Mouse (Mus musculus) c-Kit-positive CD71-negative TER-119-negative erythroid progenitor cells, embryonic 14.5 days (primary cell): Measurements from ENCODE around the gene Nanos3.

ENCODE experiments used
- DNase-seq: peaks from one replicate; pipeline ENCODE4 v3.0.0-alpha.2; 2013; ENCODE audit warnings: low read depth

Nanos3 gene

DNA sequence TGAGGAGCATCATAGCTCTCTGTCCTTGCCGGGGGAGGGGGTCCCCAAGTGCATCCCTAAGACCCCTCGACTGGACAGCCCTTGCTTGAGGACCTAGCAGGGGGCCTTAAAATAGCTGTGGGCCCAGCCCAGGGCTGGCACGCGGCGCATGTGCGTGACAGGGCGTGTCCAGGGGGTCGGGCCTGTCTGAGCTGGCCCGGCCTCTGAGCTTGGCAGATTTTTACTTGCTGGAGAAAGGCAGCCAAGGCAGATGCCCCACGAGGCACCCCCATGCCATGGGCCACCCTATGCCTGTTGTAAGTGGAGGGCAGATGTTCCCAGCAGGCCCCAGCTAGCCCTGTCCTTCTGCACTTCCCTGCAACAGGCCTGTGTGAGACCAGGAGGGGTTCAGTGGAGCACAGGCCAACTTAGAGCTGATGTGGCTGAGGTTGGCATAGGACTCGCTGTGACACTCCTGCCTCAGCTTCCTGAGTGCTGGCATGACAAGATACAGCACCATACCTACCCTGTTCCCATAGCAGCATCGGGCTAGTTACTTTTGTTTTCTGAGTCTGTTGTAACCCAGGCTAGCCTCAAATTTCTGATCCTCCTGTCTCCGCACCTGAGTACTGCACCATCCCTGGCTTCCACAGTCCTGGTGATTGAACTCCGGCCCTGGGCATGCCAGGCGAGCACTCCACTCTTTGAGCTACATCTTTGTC lies 16.7 kb upstream of the Nanos3 start:
- no peak for DNase-seq

DNA sequence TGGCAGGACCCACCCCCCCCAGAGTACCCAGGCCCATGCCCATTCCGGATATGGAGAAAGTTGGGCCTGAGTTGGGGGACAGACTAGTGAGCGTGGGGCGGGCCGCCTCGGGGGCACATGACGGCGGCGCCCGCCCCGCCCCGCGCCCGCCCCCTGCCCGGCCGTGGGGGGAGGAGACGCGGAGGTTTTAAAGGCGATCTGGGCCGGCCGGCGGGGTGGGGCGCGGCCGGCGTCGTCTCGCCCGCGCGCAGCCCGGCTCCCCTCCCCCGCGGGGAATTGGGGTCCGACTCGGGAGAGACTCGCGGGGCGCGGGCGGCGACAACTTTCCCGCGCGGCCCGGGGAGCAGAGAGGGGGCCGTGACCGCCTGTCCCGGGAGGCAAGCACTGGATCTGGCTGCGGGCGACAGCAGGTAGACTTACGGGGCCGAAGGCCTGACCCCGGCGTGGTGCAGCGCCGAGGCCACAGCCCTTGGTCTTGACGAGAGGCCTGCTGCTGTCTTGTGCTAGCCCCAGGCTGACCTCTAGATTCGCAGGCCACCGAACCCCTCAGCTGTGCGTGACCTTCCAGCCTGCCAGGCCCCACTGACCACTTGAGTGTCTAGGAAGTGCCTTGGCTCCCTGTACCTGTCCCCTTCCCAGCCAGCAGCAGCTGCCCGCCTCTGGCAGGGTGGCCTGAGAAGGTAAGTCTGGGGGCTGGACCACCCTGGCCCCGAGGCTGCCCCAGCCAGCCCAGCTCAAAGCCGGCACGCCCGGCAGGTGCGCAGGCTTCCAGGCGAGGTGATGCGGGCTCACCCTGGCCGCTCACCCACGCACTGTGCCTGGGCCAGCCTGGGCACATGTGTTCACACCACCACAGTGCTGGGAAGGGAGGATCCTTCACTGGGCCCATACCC lies 15.9 kb upstream of the Nanos3 start:
- DNase-seq, result no peak

DNA sequence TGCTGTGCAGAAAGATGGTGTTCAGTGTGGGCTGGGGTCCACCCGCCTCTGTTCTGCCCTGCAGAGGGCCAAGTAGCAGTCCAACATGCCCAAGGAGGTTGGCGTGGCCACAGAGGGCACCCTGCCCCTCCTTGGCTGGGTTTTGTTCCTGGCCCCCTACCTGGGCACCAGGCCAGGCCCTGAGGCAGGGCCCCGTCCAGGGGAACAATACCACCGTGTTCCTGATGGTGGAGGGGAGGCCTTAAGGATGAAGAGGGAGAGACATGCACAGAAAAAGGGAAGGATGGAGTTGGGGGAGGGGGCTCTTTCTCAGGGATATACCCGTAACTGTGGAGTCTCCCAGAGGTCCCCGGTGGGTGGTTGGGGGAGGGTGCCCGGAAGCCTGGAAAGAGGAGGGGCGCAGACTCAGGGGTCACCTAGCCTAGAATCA lies 15.1 kb upstream of the Nanos3 start:
- no peak for DNase-seq

DNA sequence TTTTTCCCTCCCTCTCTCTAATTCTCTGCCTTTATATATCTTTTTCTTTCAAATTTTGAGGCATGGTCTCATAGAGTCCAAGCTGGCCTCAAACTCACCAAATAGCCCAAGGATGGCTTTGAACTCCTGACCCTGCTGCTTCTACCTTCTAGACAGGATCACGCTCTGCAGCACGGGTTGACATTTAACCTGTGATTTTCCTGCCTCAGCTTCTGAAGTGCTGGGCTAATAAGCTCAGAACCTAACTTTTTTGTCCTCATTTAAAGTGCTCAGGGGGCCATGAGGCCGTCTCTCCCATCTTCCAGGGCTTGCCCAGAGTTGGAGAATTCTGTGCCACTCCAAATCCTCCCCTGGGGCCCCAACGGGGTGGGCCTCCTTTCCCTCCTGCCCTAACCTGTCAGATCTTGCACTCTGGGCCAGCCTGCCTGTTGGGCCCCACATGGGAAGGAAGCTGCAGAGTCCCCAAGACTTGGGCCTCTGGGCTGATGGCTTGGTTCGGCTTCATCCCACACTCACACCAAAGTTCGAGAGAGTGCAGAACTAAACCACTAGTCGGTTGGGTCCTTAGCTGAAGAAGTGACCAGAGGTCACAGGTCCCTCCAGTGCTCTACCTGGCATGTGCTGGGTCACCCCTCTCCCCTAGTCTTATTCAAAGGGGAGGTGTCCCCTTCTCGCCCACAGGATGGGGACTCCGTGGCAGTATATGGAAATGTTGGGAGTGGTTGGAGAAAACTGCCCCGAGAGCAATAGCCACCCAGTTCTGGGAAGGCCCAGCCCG lies 14.5 kb upstream of the Nanos3 start:
- DNase-seq, result no peak

DNA sequence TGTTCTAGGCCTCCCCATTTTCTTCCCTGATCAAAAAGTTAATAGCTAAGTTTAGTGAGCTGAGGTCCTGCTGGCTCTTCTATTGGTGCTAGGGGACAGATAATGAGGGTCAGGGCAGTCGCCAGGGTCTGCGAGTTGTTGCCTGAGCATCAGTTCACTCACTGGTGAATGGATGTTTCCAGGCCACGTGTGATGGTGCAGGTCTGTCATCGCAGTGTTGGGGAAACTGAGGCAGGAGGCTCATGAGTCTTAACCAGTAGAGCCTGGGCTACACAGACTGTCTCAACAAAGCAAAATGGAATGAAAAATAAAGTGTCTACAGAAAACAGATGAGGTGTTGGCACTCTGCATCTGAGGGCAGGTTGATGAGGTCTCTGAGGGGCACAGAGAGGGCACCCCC lies 13.9 kb upstream of the Nanos3 start:
- no peak for DNase-seq

DNA sequence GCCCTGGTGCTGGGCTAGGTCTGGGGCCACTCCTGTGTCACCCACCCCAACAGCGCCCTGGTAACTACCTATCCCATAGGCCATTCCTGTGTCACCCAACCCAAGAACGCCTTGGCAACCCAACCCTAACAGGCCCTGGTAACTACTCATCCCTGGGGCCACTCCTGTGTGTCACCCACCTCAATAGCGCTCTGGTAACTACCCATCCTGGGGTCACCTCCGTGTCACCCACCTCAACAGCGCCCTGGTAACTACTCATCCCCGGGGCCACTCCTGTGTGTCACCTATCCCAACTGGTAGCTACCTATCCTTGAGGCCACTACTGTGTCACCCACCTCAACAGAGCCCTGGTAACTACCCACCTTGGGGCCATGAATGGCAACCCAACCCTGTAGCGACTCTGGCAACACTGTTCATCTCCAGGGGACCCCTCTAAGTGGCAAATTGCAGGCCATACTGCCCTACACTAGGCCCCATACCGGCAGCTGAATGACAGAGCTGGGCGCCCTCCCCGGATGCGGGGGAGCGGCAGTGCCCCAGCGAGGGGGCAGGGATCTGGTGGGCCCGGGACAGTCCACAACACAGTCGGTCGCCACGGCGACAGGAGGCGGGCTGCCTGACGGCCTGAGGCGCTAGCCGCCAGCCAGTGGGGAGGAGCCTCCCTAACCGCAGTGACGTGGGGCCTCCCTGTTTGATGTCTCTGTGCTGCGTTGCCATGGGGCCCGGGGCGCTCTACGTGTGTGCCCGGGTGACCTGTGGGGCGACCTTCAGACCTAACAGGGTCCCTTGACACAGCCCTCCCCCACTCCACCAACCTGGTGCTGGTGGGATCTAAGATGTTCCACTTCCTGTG lies 13.1 kb upstream of the Nanos3 start:
- DNase-seq, result peak; percentile 99

DNA sequence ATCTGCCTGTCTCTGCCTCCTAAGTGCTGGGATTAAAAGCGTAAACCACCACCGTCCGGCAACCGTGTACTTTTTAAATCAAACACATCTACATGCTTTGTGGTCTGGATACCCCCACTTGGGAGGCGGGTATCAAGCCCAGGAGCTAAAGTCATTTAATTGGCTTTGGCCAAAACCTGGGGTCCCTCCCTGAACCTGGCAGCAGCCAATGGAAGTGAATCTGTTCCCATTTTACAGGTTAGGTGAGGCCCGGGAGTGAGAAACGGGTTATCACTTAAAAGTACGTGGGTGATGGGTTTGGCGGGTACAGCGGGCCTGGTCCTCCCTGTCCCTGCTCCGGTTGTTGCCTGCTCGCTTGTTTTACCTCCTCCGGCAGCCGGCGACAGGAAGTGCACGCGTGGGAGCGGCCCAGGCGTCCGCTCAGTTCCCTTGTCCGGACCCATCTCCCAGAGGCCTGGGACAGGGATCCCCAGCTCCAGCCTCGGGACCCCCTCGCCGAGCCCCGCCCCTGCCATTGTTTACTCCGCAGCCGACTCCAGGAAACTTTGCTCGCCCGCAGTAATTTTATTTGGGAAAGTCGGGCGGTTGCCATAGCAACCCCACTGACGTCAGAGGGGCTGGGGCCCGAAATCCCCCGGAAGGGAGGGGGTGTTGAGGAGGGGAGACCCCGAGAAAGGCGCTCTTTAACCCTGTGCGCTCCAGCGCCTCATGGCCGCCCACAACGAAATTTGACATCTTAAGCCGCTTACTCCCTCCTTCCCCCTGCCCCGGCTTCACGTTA lies 12.3 kb upstream of the Nanos3 start:
- peak; percentile 90 for DNase-seq

DNA sequence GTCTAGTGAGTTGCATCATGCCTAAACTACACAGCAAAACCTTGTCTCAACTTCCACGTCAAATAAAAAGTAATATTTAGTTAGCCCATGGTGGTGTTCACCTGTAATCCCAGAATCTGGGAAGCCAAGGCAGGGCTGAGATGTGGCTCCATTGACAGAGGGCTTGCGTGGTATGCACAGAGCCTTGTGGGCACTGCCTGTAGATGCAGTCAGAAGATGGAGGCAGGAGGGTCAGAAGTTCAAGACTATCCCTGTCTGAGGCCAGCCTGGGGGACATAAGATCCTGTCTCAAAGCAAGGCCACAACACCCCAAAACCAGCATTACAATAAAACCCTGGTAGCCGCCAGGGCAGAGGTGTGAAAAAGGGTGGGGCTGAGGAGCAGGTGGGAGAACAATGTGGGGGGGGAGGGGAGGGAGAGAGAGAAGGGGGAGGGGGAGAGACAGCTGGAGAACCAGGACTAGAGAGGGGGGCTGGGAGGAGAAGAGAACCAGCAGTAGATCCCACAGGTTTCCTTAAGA lies 9.3 kb upstream of the Nanos3 start:
- no peak for DNase-seq

DNA sequence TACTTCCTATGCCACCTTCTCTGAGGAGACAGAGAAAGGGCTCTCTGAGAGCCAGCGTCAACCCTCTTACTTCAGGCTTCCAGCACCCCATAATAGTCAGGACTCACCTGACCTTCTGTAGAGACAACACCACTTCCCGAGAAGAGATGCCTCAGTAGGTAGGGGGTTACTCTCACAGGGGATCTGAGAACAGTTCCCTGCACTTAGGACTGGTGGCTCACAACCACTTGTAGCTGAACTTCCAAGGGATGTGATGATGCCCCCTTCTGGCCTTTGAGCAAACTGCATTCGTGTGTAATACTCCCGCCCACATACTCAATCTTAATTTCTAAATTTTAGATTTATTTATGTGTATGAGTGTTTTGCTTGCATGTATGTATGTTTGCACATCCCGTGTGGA lies 8.5 kb upstream of the Nanos3 start:
- no peak for DNase-seq

DNA sequence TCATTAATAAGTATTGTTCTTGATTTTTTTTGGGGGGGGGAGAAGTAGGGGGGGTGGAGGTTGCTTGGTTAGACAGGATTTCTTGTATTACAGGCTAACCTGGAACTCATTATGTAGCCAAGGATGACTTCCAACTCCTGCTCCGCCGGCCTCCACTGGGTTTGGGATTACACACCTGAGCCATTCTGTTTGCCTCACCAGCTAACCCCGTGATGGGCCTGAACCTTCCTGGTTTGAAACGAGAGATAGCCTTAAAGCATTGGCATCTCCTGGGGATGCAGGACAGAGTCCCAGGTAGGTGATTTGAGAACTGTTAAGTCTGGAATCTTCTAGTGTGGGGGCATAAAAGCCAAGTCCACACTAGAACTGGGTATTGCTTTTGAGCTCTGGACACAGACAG lies 8.1 kb upstream of the Nanos3 start:
- DNase-seq, result no peak

DNA sequence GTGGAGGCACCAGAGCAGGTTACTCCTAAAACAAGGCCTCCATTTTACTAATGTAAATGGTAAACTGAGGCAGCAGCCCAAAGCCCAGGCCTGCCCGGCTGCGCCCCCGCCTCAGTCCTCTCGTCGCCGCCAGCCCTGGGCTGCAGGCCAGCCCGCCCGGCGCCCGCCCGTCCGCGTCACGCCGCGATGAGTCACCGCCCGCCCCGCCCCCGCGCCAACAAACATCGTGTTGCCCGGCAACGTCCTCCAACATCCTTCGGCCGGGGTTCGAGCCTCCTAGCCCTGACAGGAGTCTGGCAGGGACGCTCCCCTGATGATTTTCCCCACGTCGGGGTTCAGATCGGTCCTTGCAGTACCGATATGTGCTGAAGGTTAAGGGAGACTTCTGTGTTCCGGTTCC lies 7.5 kb upstream of the Nanos3 start:
- no peak for DNase-seq

DNA sequence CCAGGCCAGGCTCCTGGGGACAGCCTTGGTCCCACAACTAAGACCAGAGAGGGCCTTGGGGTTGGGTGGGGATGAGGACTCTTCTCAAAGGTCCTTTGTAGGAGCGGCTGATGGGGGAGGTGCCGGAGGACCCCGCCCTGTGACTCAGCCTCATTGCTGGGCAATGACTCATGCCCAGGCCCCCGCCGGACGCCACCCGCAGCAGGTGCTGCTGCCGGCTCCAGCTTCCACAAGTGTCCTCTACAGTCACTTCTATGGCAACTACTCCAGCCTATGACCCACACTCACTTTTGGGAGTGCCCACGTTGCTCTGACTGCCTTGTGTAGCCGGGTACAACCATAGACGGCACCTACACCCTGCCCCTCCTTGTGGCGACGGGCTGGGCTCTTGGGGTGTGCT lies 7.0 kb upstream of the Nanos3 start:
- no peak for DNase-seq

DNA sequence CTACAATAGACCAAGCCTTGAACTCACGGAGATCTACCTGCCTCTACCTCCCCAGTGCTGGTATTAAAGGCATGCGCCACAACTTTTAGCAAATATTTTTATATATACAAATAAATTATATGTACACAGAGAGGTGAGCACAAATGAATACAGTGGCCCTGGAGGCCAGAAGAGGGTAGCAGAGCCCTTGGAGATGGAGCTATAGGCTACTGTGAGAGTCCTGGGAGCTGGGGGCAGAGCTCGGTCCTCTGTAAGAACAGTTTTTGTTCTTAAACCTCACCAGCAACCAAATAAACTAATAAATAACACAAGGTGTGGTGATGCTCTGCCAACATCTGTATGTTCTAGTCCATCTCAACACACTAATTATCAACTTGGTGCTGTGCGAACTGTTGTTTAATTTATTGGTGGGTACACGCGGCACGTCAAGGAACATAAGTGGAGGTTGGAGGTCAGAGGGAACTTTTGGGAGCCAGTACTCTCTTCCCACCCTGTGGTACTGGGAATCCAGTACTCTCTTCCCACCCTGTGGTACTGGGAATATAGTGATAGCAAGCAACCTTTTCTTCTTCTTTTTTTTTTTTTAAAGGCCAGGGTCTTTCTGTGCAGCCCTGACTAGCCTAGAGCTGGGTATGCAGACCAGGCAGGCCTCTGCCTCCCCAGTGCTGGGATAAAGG lies 5.3 kb upstream of the Nanos3 start:
- DNase-seq, result no peak

DNA sequence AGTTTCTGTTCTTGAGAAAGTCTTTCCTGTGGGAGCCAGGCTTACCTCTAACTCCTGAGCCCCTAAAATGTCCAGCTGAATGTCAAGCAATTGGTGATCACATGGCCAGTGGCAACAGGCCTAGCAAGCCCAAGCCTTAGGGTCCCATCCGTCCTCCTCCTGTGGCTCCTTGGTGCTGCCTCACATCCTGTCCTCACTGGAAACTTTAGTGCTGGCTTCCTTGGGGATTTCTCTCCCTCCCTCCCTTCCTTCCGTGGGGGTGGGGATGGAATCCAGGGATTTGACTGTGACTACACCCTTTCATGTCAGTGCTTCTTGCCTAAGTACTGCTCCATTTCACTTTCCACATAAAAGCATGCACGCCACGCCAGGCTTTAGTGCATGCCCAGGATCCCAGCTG lies 4.6 kb upstream of the Nanos3 start:
- no peak for DNase-seq

DNA sequence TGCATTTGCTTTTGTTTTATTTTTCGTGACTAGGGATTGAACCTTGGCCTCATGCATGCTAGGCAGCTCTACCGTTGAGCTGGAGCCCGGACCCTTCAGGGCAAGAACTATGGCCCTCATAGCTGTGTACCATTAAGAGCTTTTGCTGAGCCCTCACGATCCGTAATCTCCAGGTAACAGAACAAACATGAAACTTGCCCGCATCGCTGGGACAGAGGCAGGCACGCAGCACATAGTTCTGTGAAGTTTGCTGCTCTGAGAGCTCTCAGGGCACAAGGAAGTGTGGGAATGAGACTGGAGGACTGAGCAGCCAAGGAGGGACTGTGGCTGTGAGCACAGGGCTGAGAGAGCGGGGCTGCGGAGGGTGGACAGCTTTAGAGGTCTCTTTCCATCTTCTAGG lies 3.7 kb upstream of the Nanos3 start:
- no peak for DNase-seq

DNA sequence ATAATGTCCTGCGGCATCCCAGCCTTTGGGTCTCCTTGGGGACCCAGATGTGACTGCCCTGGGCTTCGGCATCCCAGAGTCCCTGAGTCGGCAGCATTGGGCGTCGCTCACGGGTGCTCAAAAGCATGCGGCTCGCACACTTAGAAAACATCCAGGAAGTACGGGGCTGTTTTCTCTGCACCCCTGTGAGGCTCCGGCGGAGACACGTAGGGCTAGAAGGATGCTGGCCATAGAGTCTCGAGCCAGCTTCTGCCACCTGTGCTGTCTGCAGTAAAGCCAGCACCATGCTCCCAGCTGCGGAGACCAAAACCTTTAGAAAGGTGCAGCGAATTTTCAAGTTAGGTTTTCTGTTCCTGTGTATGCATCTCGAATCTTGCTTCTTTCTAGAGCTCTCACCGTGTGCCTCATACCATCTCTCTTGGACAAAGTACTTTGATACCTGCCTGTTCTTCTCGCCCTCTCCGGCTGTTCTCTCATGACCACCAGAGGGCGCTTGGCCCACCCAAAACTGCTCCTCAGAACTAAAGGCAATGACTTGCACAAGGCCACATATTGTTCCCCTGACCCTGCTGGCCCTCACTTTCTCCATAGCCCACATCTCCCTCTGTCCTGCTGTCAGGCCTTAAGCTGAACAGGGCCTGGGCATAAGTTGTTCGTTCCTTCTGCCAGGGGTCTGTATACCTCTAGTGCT lies 2.2 kb upstream of the Nanos3 start:
- no peak for DNase-seq

DNA sequence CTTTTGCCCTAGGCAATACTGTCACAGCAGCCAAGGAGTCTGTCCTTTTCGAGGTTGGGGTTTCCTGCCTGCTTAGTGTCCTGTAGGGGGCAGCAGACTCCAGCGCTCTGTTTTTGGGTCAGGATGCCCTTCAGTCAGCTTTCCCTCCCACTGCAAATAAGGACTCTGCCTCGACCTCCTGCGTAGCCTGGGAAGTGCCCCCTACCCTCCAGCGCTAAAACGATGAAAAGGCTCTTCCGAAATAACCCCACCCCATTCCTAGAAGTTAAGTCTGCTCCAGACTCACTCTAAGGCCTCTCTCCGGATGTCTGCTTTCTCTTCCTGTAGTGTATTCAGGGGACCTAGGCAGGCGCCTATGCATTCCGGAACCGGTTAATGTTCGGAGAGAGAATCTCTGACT lies 1.5 kb upstream of the Nanos3 start:
- no peak for DNase-seq

DNA sequence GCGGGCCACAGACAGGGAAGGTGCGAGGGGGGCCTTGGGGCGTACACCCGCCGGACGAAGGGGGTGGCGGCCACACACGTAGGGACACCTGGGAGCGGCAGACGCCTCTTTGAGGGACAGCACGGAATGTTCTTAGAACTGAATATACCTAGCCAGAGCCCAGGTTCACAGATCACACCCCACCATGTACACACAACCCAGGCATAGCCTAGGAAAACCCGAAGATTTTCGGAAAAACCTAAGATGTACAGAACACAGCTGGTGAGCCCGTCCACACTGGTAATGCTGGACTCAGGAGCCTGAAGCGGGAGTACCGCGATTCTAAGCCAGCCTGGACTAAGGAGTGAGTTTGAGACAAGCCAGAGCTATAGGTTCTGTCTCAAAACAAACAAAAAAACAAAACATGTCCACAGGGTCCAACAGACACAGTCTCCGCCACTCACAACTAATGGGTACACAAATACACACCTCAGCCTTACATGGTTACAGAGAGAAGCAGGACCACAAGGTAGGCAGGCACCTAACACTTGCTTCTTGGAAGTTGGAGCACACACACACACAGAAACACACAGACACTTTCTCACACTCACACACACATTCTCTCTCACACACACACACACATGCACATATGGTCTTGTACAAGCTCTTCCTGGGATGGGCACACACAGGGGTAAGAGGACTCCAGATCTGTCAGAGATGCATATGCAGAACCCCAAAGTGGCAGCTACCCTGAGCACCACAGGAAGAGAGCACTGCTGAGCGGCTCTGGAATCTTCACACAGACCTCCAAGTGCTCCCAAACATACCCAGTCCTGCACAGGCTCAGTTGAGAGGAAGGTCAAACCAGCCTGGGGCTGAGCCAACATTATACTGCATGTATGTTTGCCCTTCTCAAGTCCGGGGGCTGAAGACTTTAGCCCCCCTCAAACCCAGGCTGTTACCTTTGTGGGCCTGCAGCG lies 653 bp downstream of the Nanos3 start:
- DNase-seq, result no peak
